Mouse (Mus musculus) B cell, adult 2 months (primary cell): ENCODE data around the gene Tmem109.

Source experiments
- DNase-seq, 2 experiments: peaks; one replicate each; pipeline ENCODE4 v3.0.0; 2022

Tmem109 gene

GRCm38 (mm10) chr19:10880975-10881425 is 801 bp downstream of the Tmem109 start:
- DNase-seq: no peak

GRCm38 (mm10) chr19:10880085-10880974 is 1.5 kb downstream of the Tmem109 start:
- peak; percentile 84 to 89 for DNase-seq

- DNase-seq: no peak
These were observed 3.5 kb downstream of the Tmem109 start for GRCm38 (mm10) chr19:10878201-10878837.

GRCm38 (mm10) chr19:10871328-10871961 is 10.4 kb downstream of the Tmem109 start:
- no peak for DNase-seq

GRCm38 (mm10) chr19:10870676-10871075 is 11.1 kb downstream of the Tmem109 start:
- DNase-seq: no peak

- DNase-seq: no peak
These were observed 11.8 kb downstream of the Tmem109 start, which contains the start of gene Tmem132a for GRCm38 (mm10) chr19:10869886-10870527. Gene Tmem132a, minus strand, starts transcription at chr19:10869940.

GRCm38 (mm10) chr19:10869241-10869885 is 12.4 kb downstream of the Tmem109 start:
- DNase-seq: peak in 1 of 2 experiments; percentile 25

- no peak for DNase-seq
These were observed 13.1 kb downstream of the Tmem109 start for GRCm38 (mm10) chr19:10868623-10869141.

- no peak for DNase-seq
These were observed 13.7 kb downstream of the Tmem109 start for GRCm38 (mm10) chr19:10867946-10868622.

GRCm38 (mm10) chr19:10866351-10866750 is 15.4 kb downstream of the Tmem109 start:
- DNase-seq: no peak

- no peak for DNase-seq
These were observed 21.7 kb downstream of the Tmem109 start for GRCm38 (mm10) chr19:10860072-10860497.

- no peak for DNase-seq
These were observed 25.3 kb downstream of the Tmem109 start for GRCm38 (mm10) chr19:10856520-10856919.

GRCm38 (mm10) chr19:10855422-10855821 is 26.4 kb downstream of the Tmem109 start:
- DNase-seq: no peak

GRCm38 (mm10) chr19:10847311-10848087 is 34.3 kb downstream of the Tmem109 start:
- DNase-seq: no peak

GRCm38 (mm10) chr19:10846150-10846549 is 35.7 kb downstream of the Tmem109 start:
- no peak for DNase-seq

- DNase-seq: peak; percentile 51 to 56
These were observed 36.3 kb downstream of the Tmem109 start for GRCm38 (mm10) chr19:10845454-10845853.

GRCm38 (mm10) chr19:10844206-10844605 is 37.6 kb downstream of the Tmem109 start:
- peak; percentile 30 to 31 for DNase-seq

- DNase-seq: peak; percentile 64 to 69
These were observed 38.9 kb downstream of the Tmem109 start for GRCm38 (mm10) chr19:10842914-10843313.

- peak; percentile 81 to 87 for DNase-seq
These were observed 39.8 kb downstream of the Tmem109 start for GRCm38 (mm10) chr19:10841721-10842626.
